Mouse (Mus musculus) liver, embryonic 16.5 days (tissue): ENCODE data around the gene Hip1. TPM values are rescaled to one million over a fixed set of nuclear protein-coding genes. Genes with fewer than 3 reads are reported as not detected.

Source experiments
- ATAC-seq: fragments of 200-750 bp; cut with Nextera tagmentation; 2 replicates; pipeline ENCODE4 v1.8.0; 2017; ENCODE audit warnings: low read depth, mild to moderate bottlenecking, moderate number of reproducible peaks, moderate library complexity
- H3K27ac ChIP-seq: fragments of 300-500 bp; sonication (generic); 2 replicates; pipeline ENCODE4 v1.5.1; 2014; ENCODE audit warnings: mild to moderate bottlenecking, low read length
- H3K27me3 ChIP-seq: fragments of 300-500 bp; sonication (generic); 2 replicates; pipeline ENCODE4 v1.6.1; 2014; ENCODE audit warnings: low read depth, low read length, mixed read lengths; ENCODE audit not compliant: control insufficient read depth, insufficient read depth
- H3K36me3 ChIP-seq: fragments of 300-500 bp; sonication (generic); 2 replicates; pipeline ENCODE4 v1.6.1; 2014; ENCODE audit warnings: mild to moderate bottlenecking; ENCODE audit not compliant: control insufficient read depth, insufficient read depth
- H3K4me1 ChIP-seq: fragments of 300-500 bp; sonication (generic); 2 replicates; pipeline ENCODE4 v1.6.1; 2014; ENCODE audit warnings: low read depth, low read length, mixed read lengths; ENCODE audit not compliant: control insufficient read depth
- H3K4me2 ChIP-seq: fragments of 300-500 bp; sonication (generic); 2 replicates; pipeline ENCODE4 v1.6.1; 2014; ENCODE audit warnings: low read depth, low read length, mixed read lengths
- H3K4me3 ChIP-seq: fragments of 300-500 bp; sonication (generic); 2 replicates; pipeline ENCODE4 v1.5.1; 2014; ENCODE audit warnings: low read depth, mild to moderate bottlenecking, low read length
- H3K9ac ChIP-seq: fragments of 300-500 bp; sonication (generic); 2 replicates; pipeline ENCODE4 v1.6.1; 2014; ENCODE audit warnings: low read depth, low read length
- H3K9me3 ChIP-seq: fragments of 300-500 bp; sonication (generic); replicated peaks from 2 replicates; pipeline ENCODE4 v1.6.1; 2016; ENCODE audit warnings: low read length; ENCODE audit not compliant: control insufficient read depth
- WGBS: fragments of 180-500 bp; shearing (Covaris S2); extraction: QIAGEN DNeasy Blood & Tissue Kit; methylation state at CpG from one replicate; pipeline ENCODE4 v1.1.7; 2014; ENCODE audit not compliant: insufficient replicate concordance; 5-methylcytosine and 5-hydroxymethylcytosine counted together
- polyA plus RNA-seq: library from polyadenylated mRNA; unstranded; fragments of >200 nt; fragmentation: Nextera tagmentation; extraction: Ambion mirVana; gene quantifications from 2 replicates; pipeline ENCODE4 v1.2.1, GENCODE M21; 2015

Gene Hip1
- polyA plus RNA-seq, 1 experiment from 2014 or later, result 3.9 TPM

- Histone ChIP-seq H3K27ac (no peak overlapping the region), H3K27me3 (no peaks in the 10 kb centered on the region), H3K4me1 (no peaks in the 10 kb centered on the region), H3K9ac (no peak overlapping the region), H3K4me3 (no peak overlapping the region), H3K9me3 (no peaks in the 10 kb centered on the region), H3K36me3 (no peaks in the 10 kb centered on the region), H3K4me2 (no peak overlapping the region)
- WGBS, result 66% methylated on average over 9 of the region's 9 CpGs
- ATAC-seq, result no peak
Measured at GRCm38 (mm10) chr5:135405437-135405836, 139.5 kb downstream of the Hip1 start.

- 51% methylated on average over 20 of the region's 20 CpGs for WGBS
- Histone ChIP-seq H3K9ac (no peak overlapping the region), H3K36me3 (no peaks in the 10 kb centered on the region), H3K27ac (no peak overlapping the region), H3K9me3 (no peaks in the 10 kb centered on the region), H3K4me2 (no peak overlapping the region), H3K27me3 (no peaks in the 10 kb centered on the region), H3K4me1 (no peaks in the 10 kb centered on the region), H3K4me3 (no peak overlapping the region)
- no peak for ATAC-seq
Measured at GRCm38 (mm10) chr5:135404623-135405022, 140.3 kb downstream of the Hip1 start.

GRCm38 (mm10) chr5:135400244-135400643 is 144.7 kb downstream of the Hip1 start:
- Histone ChIP-seq H3K27ac (no peak overlapping the region), H3K9ac (no peak overlapping the region), H3K36me3 (no peaks in the 10 kb centered on the region), H3K4me3 (no peak overlapping the region), H3K4me2 (no peak overlapping the region), H3K4me1 (peaks cover 2% of the 10 kb centered on the region), H3K27me3 (no peaks in the 10 kb centered on the region), H3K9me3 (no peaks in the 10 kb centered on the region)
- ATAC-seq, result peak; percentile 48; the same call in 1 of the 2 replicates
- WGBS, result 3% methylated on average over 2 of the region's 2 CpGs

GRCm38 (mm10) chr5:135399382-135399781 is 145.5 kb downstream of the Hip1 start:
- no peaks in the 10 kb centered on the region for H3K27me3 ChIP-seq
- H3K4me3 ChIP-seq, result no peak overlapping the region
- H3K4me1 ChIP-seq, result peaks cover 9% of the 10 kb centered on the region
- no peaks in the 10 kb centered on the region for H3K9me3 ChIP-seq
- H3K4me2 ChIP-seq, result no peak overlapping the region
- ATAC-seq, result no peak
- no peak overlapping the region for H3K27ac ChIP-seq
- no peaks in the 10 kb centered on the region for H3K36me3 ChIP-seq
- no peak overlapping the region for H3K9ac ChIP-seq
- whole genome bisulfite sequencing, result 44% methylated on average over 6 of the region's 6 CpGs

GRCm38 (mm10) chr5:135395826-135396225 is 149.1 kb downstream of the Hip1 start:
- peaks cover 18% of the 10 kb centered on the region for H3K4me1 ChIP-seq
- peaks cover 6% of the 10 kb centered on the region; the same call in 1 of the 2 replicates for H3K36me3 ChIP-seq
- no peak for ATAC-seq
- H3K9ac ChIP-seq, result no peak overlapping the region
- no peak overlapping the region for H3K4me2 ChIP-seq
- 32% methylated on average over 5 of the region's 5 CpGs for WGBS
- H3K27me3 ChIP-seq, result no peaks in the 10 kb centered on the region
- no peaks in the 10 kb centered on the region for H3K9me3 ChIP-seq
- no peak overlapping the region for H3K27ac ChIP-seq
- H3K4me3 ChIP-seq, result no peak overlapping the region

GRCm38 (mm10) chr5:135394004-135394823 is 150.7 kb downstream of the Hip1 start, which contains the start of gene Pom121:
Gene Pom121, minus strand, starts transcription at chr5:135394546.
- Histone ChIP-seq H3K9me3 (no peaks in the 10 kb centered on the region), H3K27ac (peak within 1 kb of the TSS; percentile 87)
- WGBS, result under 1% methylated on average over 97 of the region's 110 CpGs

GRCm38 (mm10) chr5:135383771-135384170 is 161.1 kb downstream of the Hip1 start:
- no peak for ATAC-seq
- H3K4me2 ChIP-seq, result no peak overlapping the region
- whole genome bisulfite sequencing, result 81% methylated on average over 10 of the region's 10 CpGs
- H3K4me1 ChIP-seq, result no peaks in the 10 kb centered on the region
- H3K9ac ChIP-seq, result no peak overlapping the region
- no peaks in the 10 kb centered on the region for H3K27me3 ChIP-seq
- H3K36me3 ChIP-seq, result peaks cover 77% of the 10 kb centered on the region
- H3K9me3 ChIP-seq, result no peaks in the 10 kb centered on the region
- H3K27ac ChIP-seq, result no peak overlapping the region
- H3K4me3 ChIP-seq, result no peak overlapping the region

More at GRCm38 (mm10) chr5:135394004-135394823, 150.7 kb downstream of the Hip1 start, which contains the start of gene Pom121:
- peak within 1 kb of the TSS; percentile 96 for H3K9ac ChIP-seq
- peak; percentile 93 for ATAC-seq
- peak within 1 kb of the TSS; percentile 89 for H3K4me3 ChIP-seq
- peak within 1 kb of the TSS; percentile 93 for H3K4me2 ChIP-seq
- H3K27me3 ChIP-seq, result no peaks in the 10 kb centered on the region
- peaks cover 18% of the 10 kb centered on the region for H3K4me1 ChIP-seq
- H3K36me3 ChIP-seq, result peaks cover 13% of the 10 kb centered on the region

- no peaks in the 10 kb centered on the region for H3K27me3 ChIP-seq
- H3K9ac ChIP-seq, result no peak overlapping the region
- ATAC-seq, result no peak
- no peak overlapping the region for H3K4me3 ChIP-seq
- 88% methylated on average over 7 of the region's 7 CpGs for WGBS
- no peaks in the 10 kb centered on the region for H3K9me3 ChIP-seq
- H3K4me1 ChIP-seq, result no peaks in the 10 kb centered on the region
- H3K36me3 ChIP-seq, result peaks cover 85% of the 10 kb centered on the region
- H3K4me2 ChIP-seq, result no peak overlapping the region
- no peak overlapping the region for H3K27ac ChIP-seq
Measured at GRCm38 (mm10) chr5:135382746-135383145, 162.2 kb downstream of the Hip1 start.

- Histone ChIP-seq H3K4me2 (no peak overlapping the region), H3K9ac (no peak overlapping the region), H3K9me3 (no peaks in the 10 kb centered on the region), H3K27me3 (no peaks in the 10 kb centered on the region), H3K4me1 (no peaks in the 10 kb centered on the region), H3K4me3 (no peak overlapping the region), H3K36me3 (peaks cover 75% of the 10 kb centered on the region), H3K27ac (no peak overlapping the region)
- ATAC-seq, result no peak
- WGBS, result 83% methylated on average over 10 of the region's 10 CpGs
Measured at GRCm38 (mm10) chr5:135381356-135381925, 163.5 kb downstream of the Hip1 start.
